Mouse (Mus musculus) midbrain, embryonic 13.5 days (tissue): ENCODE measurements around the gene Fbxl13. TPM values are rescaled to one million over a fixed set of nuclear protein-coding genes. Genes with fewer than 3 reads are reported as not detected.

ENCODE experiments used
- ATAC-seq: fragments of 200-750 bp; cut with Nextera tagmentation; 2 replicates; pipeline ENCODE4 v1.8.0; 2017; ENCODE audit warnings: mild to moderate bottlenecking, moderate TSS enrichment, moderate library complexity
- H3K27ac ChIP-seq: fragments of 300-500 bp; sonication (generic); 2 replicates; pipeline ENCODE4 v1.5.1; 2015; ENCODE audit warnings: inconsistent platforms, mild to moderate bottlenecking, moderate library complexity
- H3K27me3 ChIP-seq: fragments of 300-500 bp; sonication (generic); 2 replicates; pipeline ENCODE4 v1.6.1; 2015; ENCODE audit warnings: mild to moderate bottlenecking, inconsistent platforms
- H3K36me3 ChIP-seq: fragments of 300-500 bp; sonication (generic); 2 replicates; pipeline ENCODE4 v1.6.1; 2015; ENCODE audit warnings: mild to moderate bottlenecking, inconsistent platforms
- H3K4me1 ChIP-seq: fragments of 300-500 bp; sonication (generic); replicated peaks from 2 replicates; pipeline ENCODE4 v1.6.1; 2015; ENCODE audit warnings: inconsistent platforms
- H3K4me2 ChIP-seq: fragments of 300-500 bp; sonication (generic); replicated peaks from 2 replicates; pipeline ENCODE4 v1.6.1; 2015; ENCODE audit warnings: moderate library complexity, mild to moderate bottlenecking, inconsistent platforms
- H3K4me3 ChIP-seq: fragments of 300-500 bp; sonication (generic); replicated peaks from 2 replicates; pipeline ENCODE4 v1.5.1; 2015; ENCODE audit warnings: mild to moderate bottlenecking, inconsistent platforms
- H3K9ac ChIP-seq: fragments of 300-500 bp; sonication (generic); replicated peaks from 2 replicates; pipeline ENCODE4 v1.6.1; 2015; ENCODE audit warnings: mild to moderate bottlenecking, inconsistent platforms
- H3K9me3 ChIP-seq: fragments of 300-500 bp; sonication (generic); 2 replicates; pipeline ENCODE4 v1.6.1; 2016; ENCODE audit warnings: mild to moderate bottlenecking, inconsistent platforms
- WGBS: fragments of 180-500 bp; shearing (Covaris S2); methylation state at CpG from one replicate; pipeline ENCODE4 v1.1.7; 2015; 5-methylcytosine and 5-hydroxymethylcytosine counted together
- polyA plus RNA-seq: library from polyadenylated mRNA; unstranded; fragments of >200 nt; fragmentation: Nextera tagmentation; extraction: Ambion mirVana; gene quantifications from 2 replicates; pipeline ENCODE4 v1.2.1, GENCODE M21; 2015

Gene Fbxl13
- polyA plus RNA-seq, 1 experiment from 2014 or later: 0.30 TPM

- Histone ChIP-seq H3K9me3 (no peaks in the 10 kb centered on the region), H3K4me3 (no peak overlapping the region), H3K27me3 (no peaks in the 10 kb centered on the region), H3K9ac (no peak overlapping the region), H3K36me3 (no peaks in the 10 kb centered on the region), H3K27ac (no peak overlapping the region), H3K4me2 (no peak overlapping the region), H3K4me1 (peaks cover 11% of the 10 kb centered on the region; the same call in 1 of the 2 replicates)
- no peak for ATAC-seq
- WGBS: 92% methylated on average over 8 of the region's 8 CpGs
Measured at GRCm38 (mm10) chr5:21529110-21529720, 116.2 kb downstream of the Fbxl13 start.

- Histone ChIP-seq H3K9ac (no peak overlapping the region), H3K27ac (no peak overlapping the region), H3K4me1 (peaks cover 11% of the 10 kb centered on the region; the same call in 1 of the 2 replicates), H3K36me3 (no peaks in the 10 kb centered on the region), H3K9me3 (no peaks in the 10 kb centered on the region), H3K4me3 (no peak overlapping the region), H3K4me2 (no peak overlapping the region), H3K27me3 (no peaks in the 10 kb centered on the region)
- ATAC-seq: no peak
- 92% methylated on average over 15 of the region's 15 CpGs for WGBS
Measured at GRCm38 (mm10) chr5:21528068-21528842, 117.2 kb downstream of the Fbxl13 start.

GRCm38 (mm10) chr5:21527488-21527911 is 117.9 kb downstream of the Fbxl13 start:
- Histone ChIP-seq H3K27me3 (no peaks in the 10 kb centered on the region), H3K4me2 (no peak overlapping the region), H3K27ac (no peak overlapping the region), H3K9me3 (no peaks in the 10 kb centered on the region), H3K4me3 (no peak overlapping the region), H3K4me1 (peaks cover 11% of the 10 kb centered on the region; the same call in 1 of the 2 replicates), H3K9ac (no peak overlapping the region), H3K36me3 (no peaks in the 10 kb centered on the region)
- no peak; the same call in 1 of the 2 replicates for ATAC-seq
- 44% methylated on average over 4 of the region's 4 CpGs for WGBS

- Histone ChIP-seq H3K9ac (no peak overlapping the region), H3K27me3 (no peaks in the 10 kb centered on the region), H3K4me3 (no peak overlapping the region), H3K4me1 (peaks cover 11% of the 10 kb centered on the region; the same call in 1 of the 2 replicates), H3K4me2 (no peak overlapping the region), H3K36me3 (no peaks in the 10 kb centered on the region), H3K27ac (no peak overlapping the region), H3K9me3 (no peaks in the 10 kb centered on the region)
- peak; percentile 88 for ATAC-seq
- WGBS: 20% methylated on average over 11 of the region's 11 CpGs
Measured at GRCm38 (mm10) chr5:21526835-21527485, 118.5 kb downstream of the Fbxl13 start.

- ATAC-seq: no peak
- WGBS: 84% methylated on average over 3 of the region's 3 CpGs
- H3K9me3 ChIP-seq: no peaks in the 10 kb centered on the region
Measured at GRCm38 (mm10) chr5:21519166-21519565, 126.3 kb downstream of the Fbxl13 start.

GRCm38 (mm10) chr5:21518207-21518606 is 127.2 kb downstream of the Fbxl13 start:
- no peak for ATAC-seq
- Histone ChIP-seq H3K4me2 (no peak overlapping the region), H3K27me3 (no peaks in the 10 kb centered on the region), H3K4me3 (no peak overlapping the region), H3K9ac (no peak overlapping the region), H3K36me3 (no peaks in the 10 kb centered on the region), H3K27ac (no peak overlapping the region), H3K9me3 (no peaks in the 10 kb centered on the region), H3K4me1 (no peaks in the 10 kb centered on the region)
- WGBS: 67% methylated on average over 4 of the region's 4 CpGs

More at GRCm38 (mm10) chr5:21519166-21519565, 126.3 kb downstream of the Fbxl13 start:
- Histone ChIP-seq H3K9ac (no peak overlapping the region), H3K27me3 (no peaks in the 10 kb centered on the region), H3K4me3 (no peak overlapping the region), H3K4me1 (no peaks in the 10 kb centered on the region), H3K4me2 (no peak overlapping the region), H3K36me3 (no peaks in the 10 kb centered on the region), H3K27ac (no peak overlapping the region)

GRCm38 (mm10) chr5:21517562-21517961 is 127.9 kb downstream of the Fbxl13 start:
- Histone ChIP-seq H3K36me3 (no peaks in the 10 kb centered on the region), H3K9ac (no peak overlapping the region), H3K4me3 (no peak overlapping the region), H3K4me2 (no peak overlapping the region), H3K9me3 (no peaks in the 10 kb centered on the region), H3K27ac (no peak overlapping the region), H3K27me3 (no peaks in the 10 kb centered on the region), H3K4me1 (no peaks in the 10 kb centered on the region)
- 94% methylated on average over 2 of the region's 2 CpGs for WGBS
- ATAC-seq: no peak

GRCm38 (mm10) chr5:21513363-21513762 is 132.1 kb downstream of the Fbxl13 start:
- Histone ChIP-seq H3K9ac (no peak overlapping the region), H3K4me1 (no peaks in the 10 kb centered on the region), H3K4me3 (no peak overlapping the region), H3K9me3 (no peaks in the 10 kb centered on the region), H3K4me2 (no peak overlapping the region), H3K27ac (no peak overlapping the region), H3K27me3 (no peaks in the 10 kb centered on the region), H3K36me3 (no peaks in the 10 kb centered on the region)
- 44% methylated on average over 10 of the region's 10 CpGs for WGBS
- ATAC-seq: no peak

GRCm38 (mm10) chr5:21509801-21510200 is 135.6 kb downstream of the Fbxl13 start:
- no peak overlapping the region for H3K4me3 ChIP-seq
- H3K9me3 ChIP-seq: no peaks in the 10 kb centered on the region
- no peaks in the 10 kb centered on the region for H3K4me1 ChIP-seq
- H3K4me2 ChIP-seq: no peak overlapping the region
- H3K9ac ChIP-seq: no peak overlapping the region
- 79% methylated on average over 4 of the region's 4 CpGs for WGBS
- no peaks in the 10 kb centered on the region for H3K36me3 ChIP-seq
- H3K27ac ChIP-seq: no peak overlapping the region
- ATAC-seq: no peak
- no peaks in the 10 kb centered on the region for H3K27me3 ChIP-seq

- no peak overlapping the region for H3K27ac ChIP-seq
- no peak for ATAC-seq
- no peaks in the 10 kb centered on the region for H3K27me3 ChIP-seq
- H3K4me2 ChIP-seq: no peak overlapping the region
- 83% methylated on average over 1 of the region's 1 CpGs for WGBS
- no peak overlapping the region for H3K4me3 ChIP-seq
- no peaks in the 10 kb centered on the region for H3K4me1 ChIP-seq
- no peaks in the 10 kb centered on the region for H3K9me3 ChIP-seq
- no peaks in the 10 kb centered on the region for H3K36me3 ChIP-seq
- H3K9ac ChIP-seq: no peak overlapping the region
Measured at GRCm38 (mm10) chr5:21506887-21507286, 138.5 kb downstream of the Fbxl13 start.

- Histone ChIP-seq H3K4me1 (no peaks in the 10 kb centered on the region), H3K9ac (no peak overlapping the region), H3K36me3 (no peaks in the 10 kb centered on the region), H3K4me3 (no peak overlapping the region), H3K27ac (no peak overlapping the region), H3K4me2 (no peak overlapping the region), H3K9me3 (no peaks in the 10 kb centered on the region), H3K27me3 (no peaks in the 10 kb centered on the region)
- 90% methylated on average over 8 of the region's 8 CpGs for WGBS
- no peak for ATAC-seq
Measured at GRCm38 (mm10) chr5:21505159-21505558, 140.3 kb downstream of the Fbxl13 start.

GRCm38 (mm10) chr5:21502936-21503610 is 142.4 kb downstream of the Fbxl13 start:
- Histone ChIP-seq H3K4me2 (no peak overlapping the region), H3K36me3 (no peaks in the 10 kb centered on the region), H3K4me3 (no peak overlapping the region), H3K4me1 (no peaks in the 10 kb centered on the region), H3K9ac (no peak overlapping the region), H3K27ac (no peak overlapping the region), H3K27me3 (no peaks in the 10 kb centered on the region), H3K9me3 (no peaks in the 10 kb centered on the region)
- no peak for ATAC-seq
- WGBS: 90% methylated on average over 13 of the region's 13 CpGs
